Mouse (Mus musculus): Measurements from ENCODE around the gene Slc16a13. TPM values are rescaled to one million over a fixed set of nuclear protein-coding genes. Genes with fewer than 3 reads are reported as not detected.

The Slc16a13 gene
- polyA plus RNA-seq, 1 experiment from 2014 or later, result 15.7 TPM

DNA sequence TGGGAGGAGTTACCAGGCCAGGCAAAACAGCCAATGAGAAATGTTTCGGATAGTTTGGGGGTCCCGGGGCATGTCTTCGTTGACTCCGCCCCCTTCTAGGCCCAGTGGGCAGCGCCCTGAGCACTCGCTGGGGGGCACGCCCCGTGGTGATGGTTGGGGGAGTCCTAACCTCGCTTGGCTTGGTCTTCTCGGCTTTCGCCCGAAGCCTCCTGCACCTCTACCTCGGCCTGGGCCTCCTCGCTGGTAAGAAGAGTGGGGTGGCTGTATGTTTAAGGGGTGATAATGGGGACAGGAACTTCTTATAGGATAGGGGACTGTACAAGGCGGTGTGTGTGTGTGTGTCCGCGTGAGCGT lies 6.0 kb downstream of the Slc16a13 start:
- Histone ChIP-seq H3K27ac (no peak overlapping the region), H3K9me3 (no peaks in the 10 kb centered on the region), H3K27me3 (ENCODE audit: insufficient read depth, poor library complexity, severe bottlenecking) (peaks cover 73% of the 10 kb centered on the region), H3K36me3 (peaks cover 22% of the 10 kb centered on the region), H3K4me1 (replicated peaks) (peaks cover 41% of the 10 kb centered on the region), H3K4me3 (peak overlapping the region; percentile 50)
- 2% methylated on average over 18 of the region's 18 CpGs for WGBS
- DNase-seq (ENCODE audit: low spot score), result no peak

DNA sequence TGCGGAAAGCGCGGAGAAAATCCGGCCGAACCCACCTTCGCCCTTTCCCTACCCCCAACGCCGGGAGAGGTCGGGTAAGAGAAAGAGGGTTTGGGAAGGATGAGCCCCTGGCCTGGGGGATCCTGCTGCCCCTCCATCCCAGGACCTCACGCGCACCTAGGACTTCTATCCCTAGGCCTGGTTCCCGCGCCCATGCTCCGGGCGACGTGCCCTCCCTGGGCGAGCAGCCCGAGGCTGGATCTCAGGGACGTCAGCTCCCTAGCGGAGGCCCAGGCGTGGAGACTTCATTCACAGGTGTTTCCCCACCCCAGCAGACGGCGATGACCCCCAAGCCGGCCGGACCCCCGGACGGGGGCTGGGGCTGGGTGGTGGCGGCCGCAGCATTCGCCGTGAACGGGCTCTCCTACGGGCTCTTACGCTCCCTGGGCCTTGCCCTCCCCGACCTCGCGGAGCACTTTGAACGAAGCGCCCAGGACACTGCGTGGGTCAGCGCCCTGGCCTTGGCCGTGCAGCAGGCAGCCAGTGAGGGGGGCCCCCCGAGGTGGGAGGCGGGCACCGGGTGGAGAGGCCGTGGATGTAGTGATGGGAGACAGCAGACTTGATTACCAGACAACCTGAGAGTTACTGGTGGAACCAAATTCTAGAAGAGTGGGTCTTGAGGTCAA lies 6.5 kb downstream of the Slc16a13 start:
- peaks cover 73% of the 10 kb centered on the region for H3K27me3 ChIP-seq (ENCODE audit: insufficient read depth, poor library complexity, severe bottlenecking)
- under 1% methylated on average over 46 of the region's 46 CpGs for WGBS
- H3K9me3 ChIP-seq, result no peaks in the 10 kb centered on the region
- H3K4me3 ChIP-seq, result peak overlapping the region; percentile 50
- H3K36me3 ChIP-seq, result peaks cover 22% of the 10 kb centered on the region
- DNase-seq (ENCODE audit: low spot score), result peak; percentile 52
- peaks cover 36% of the 10 kb centered on the region for H3K4me1 ChIP-seq (replicated peaks)
- H3K27ac ChIP-seq, result peak overlapping the region; percentile 60; the same call in 1 of the 2 replicates

DNA sequence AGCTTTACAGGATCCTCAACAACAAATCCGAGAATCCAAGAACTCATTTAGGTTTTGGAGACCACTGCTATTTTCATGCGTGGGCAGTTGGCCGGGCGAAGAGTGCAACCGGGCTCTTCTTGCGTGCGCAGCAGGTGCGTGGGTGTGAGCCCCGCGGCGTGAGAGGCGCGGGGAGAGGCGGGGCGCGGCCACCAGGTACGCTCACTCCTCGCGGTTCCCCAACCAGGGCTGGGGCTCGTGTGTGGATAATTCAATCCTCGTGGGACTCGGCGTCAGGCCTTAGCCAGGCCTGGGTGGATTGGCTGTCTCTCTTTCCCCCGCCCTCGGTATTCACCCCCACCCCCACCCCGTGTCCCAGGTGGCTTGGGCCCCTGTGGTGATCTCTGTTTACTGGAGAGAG lies 7.1 kb downstream of the Slc16a13 start:
- WGBS, result 6% methylated on average over 26 of the region's 26 CpGs
- Histone ChIP-seq H3K27me3 (ENCODE audit: insufficient read depth, poor library complexity, severe bottlenecking) (peaks cover 67% of the 10 kb centered on the region), H3K36me3 (peaks cover 19% of the 10 kb centered on the region), H3K9me3 (no peaks in the 10 kb centered on the region), H3K27ac (0 out of 2 replicates have a peak overlapping the region, but pooled peaks have one; percentile 60), H3K4me1 (replicated peaks) (peaks cover 30% of the 10 kb centered on the region), H3K4me3 (peak overlapping the region; percentile 50)
- no peak for DNase-seq (ENCODE audit: low spot score)

DNA sequence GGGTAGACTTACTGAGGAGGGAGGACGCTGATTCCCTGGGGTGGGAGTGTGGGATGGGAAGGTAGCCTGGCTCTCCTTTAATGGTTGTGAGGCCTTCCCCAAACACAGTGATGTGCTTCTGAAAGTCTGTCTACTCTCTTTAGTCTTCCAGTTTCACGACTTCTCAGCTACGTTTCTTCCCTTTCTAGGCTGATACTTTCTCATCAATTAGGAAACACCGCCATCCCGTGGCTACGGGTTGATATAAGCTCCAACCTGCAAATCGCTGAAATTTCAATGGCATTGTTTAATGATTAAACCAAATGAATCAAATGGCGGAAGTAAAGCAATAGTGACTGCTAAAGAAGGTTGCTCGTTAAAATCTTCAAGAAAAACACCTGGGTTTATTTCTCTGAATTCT lies 8.0 kb downstream of the Slc16a13 start:
- Histone ChIP-seq H3K4me3 (no peak overlapping the region), H3K4me1 (replicated peaks) (peaks cover 25% of the 10 kb centered on the region), H3K36me3 (peaks cover 11% of the 10 kb centered on the region), H3K27ac (no peak overlapping the region), H3K9me3 (no peaks in the 10 kb centered on the region), H3K27me3 (ENCODE audit: insufficient read depth, poor library complexity, severe bottlenecking) (peaks cover 61% of the 10 kb centered on the region)
- peak; percentile 47 for DNase-seq (ENCODE audit: low spot score)
- WGBS, result 15% methylated on average over 9 of the region's 9 CpGs

DNA sequence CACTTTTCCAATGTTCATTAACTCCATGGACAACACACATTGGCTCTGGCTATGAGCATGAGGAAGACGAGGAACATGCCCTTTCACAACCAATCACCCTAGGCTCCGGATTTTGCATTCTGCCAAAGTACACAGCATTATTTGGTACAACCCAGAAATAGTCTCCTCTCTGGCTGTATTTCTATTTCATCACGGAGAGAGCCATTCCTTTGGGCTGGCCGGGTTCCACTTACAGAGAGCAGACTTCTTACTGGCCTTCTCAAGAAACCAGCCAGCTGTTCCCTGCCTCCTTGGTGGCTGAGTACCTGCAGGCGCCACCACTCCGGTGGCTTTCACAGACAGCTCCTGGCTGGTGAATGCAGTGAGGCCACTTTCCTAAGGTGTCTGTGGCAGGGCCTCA lies 8.4 kb downstream of the Slc16a13 start, which contains the start of gene Slc16a11:
Slc16a11 (plus strand) TSS at position 330 of the 400 bp plus-strand sequence.
- 68% methylated on average over 6 of the region's 6 CpGs for WGBS
- peaks cover 25% of the 10 kb centered on the region for H3K4me1 ChIP-seq (replicated peaks)
- no peaks in the 10 kb centered on the region for H3K9me3 ChIP-seq
- peak within 1 kb of the TSS; percentile 50; the same call in 1 of the 2 replicates for H3K4me3 ChIP-seq
- peaks cover 56% of the 10 kb centered on the region for H3K27me3 ChIP-seq (ENCODE audit: insufficient read depth, poor library complexity, severe bottlenecking)
- peaks cover 7% of the 10 kb centered on the region for H3K36me3 ChIP-seq
- no peak for DNase-seq (ENCODE audit: low spot score)
- no peak within 1 kb of the TSS for H3K27ac ChIP-seq

DNA sequence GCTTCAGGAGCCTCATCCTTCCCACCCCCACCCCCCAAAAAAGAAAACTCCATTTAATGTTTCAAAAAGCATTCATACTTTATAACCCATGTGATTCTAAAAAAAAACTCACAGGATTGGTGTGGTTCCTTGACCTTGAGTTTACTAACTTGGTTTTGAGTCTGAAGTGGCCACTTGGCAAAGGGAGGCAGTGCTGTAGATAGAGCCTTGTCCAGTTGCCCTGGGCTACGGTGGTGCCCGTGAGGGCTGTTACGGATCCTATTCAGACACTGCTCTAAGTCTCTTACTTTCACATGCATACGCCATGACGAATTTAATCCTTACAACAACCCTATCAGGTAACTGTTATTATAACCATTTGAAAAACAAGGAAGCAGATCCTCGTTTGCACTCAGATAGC lies 8.9 kb downstream of the Slc16a13 start:
- H3K27me3 ChIP-seq (ENCODE audit: insufficient read depth, poor library complexity, severe bottlenecking), result peaks cover 51% of the 10 kb centered on the region
- 82% methylated on average over 6 of the region's 6 CpGs for WGBS
- H3K9me3 ChIP-seq, result no peaks in the 10 kb centered on the region
- peaks cover 25% of the 10 kb centered on the region for H3K4me1 ChIP-seq (replicated peaks)
- no peak overlapping the region for H3K4me3 ChIP-seq
- H3K36me3 ChIP-seq, result peaks cover 2% of the 10 kb centered on the region; the same call in 1 of the 2 replicates
- no peak overlapping the region for H3K27ac ChIP-seq
- DNase-seq (ENCODE audit: low spot score), result no peak

DNA sequence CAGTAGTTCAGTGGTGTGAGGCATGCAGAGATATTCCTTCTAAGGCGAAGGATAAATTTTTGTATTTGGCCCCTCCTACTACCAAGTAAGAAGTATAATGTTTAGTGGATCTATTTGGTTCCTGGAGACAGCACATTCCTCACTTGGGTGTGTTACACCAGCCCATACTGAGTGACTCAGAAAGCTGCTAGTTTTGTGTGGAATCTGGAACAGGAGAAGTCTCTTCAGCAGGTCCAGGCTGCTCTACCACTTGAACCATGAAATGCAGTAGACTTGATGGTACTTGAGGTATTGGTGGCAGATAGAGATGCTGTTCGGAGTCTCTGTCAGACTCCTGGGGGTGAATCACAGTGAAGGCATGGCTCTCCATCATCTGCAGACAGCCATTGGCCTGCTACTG lies 10.2 kb downstream of the Slc16a13 start:
- 86% methylated on average over 2 of the region's 2 CpGs for WGBS

DNA sequence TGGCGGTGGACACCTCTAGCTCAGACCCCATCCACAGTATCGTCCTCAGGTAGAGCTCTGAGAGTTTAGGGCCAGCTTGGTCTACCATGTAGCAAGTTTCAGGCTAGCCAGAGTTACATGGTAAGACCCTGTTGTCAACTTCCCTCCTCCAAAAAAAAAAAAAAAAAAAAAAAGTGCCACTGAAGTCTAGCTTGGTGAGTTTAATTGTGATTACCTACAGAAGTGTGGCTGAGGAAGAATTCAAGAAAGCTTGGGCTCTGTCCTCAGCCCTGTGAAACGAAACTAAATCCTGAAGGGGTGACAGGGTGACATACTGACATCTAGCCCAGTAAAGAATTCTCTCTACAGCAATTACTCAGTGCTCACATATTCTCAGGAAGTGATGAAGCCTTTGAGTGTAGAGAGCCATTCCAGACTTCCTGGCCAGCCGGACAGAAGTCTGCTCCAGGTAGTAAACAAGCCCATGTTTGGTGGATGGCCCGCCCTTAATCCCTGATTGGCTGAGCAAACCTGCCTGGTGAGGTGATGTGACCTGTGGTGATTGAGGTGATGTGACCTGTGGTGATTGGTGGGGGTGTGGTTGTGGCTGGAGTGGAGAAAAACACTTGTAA lies 12.0 kb downstream of the Slc16a13 start:
- Histone ChIP-seq H3K4me3 (no peak overlapping the region), H3K27me3 (ENCODE audit: insufficient read depth, poor library complexity, severe bottlenecking) (peaks cover 20% of the 10 kb centered on the region), H3K4me1 (replicated peaks) (peaks cover 4% of the 10 kb centered on the region), H3K9me3 (no peaks in the 10 kb centered on the region), H3K27ac (no peak overlapping the region), H3K36me3 (no peaks in the 10 kb centered on the region)
- no peak for DNase-seq (ENCODE audit: low spot score)
- WGBS, result 75% methylated on average over 5 of the region's 5 CpGs

More for the DNA sequence above, 10.2 kb downstream of the Slc16a13 start:
- Histone ChIP-seq H3K36me3 (no peaks in the 10 kb centered on the region), H3K27me3 (ENCODE audit: insufficient read depth, poor library complexity, severe bottlenecking) (peaks cover 38% of the 10 kb centered on the region), H3K4me3 (no peak overlapping the region), H3K4me1 (replicated peaks) (peaks cover 22% of the 10 kb centered on the region), H3K9me3 (no peaks in the 10 kb centered on the region), H3K27ac (no peak overlapping the region)
- DNase-seq (ENCODE audit: low spot score), result no peak

DNA sequence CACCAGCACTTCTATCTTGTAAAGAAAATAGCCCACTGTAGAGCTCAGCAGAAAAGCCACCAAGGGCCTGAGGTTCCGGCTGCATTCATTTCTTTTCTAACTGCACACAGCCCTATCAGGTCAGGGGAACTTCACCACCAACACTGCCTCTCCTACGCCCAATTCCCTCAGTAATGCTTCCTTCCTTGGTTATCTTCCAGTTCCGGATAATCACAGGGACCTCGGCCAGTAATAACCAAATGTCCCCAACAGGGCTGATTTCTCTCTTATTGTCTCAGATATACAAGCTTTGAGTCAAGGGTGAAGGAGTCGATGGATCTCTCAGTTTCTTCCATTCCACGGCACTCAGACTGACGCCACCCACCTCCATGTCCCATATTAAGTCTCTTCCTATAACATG lies 13.6 kb downstream of the Slc16a13 start:
- H3K9me3 ChIP-seq, result no peaks in the 10 kb centered on the region
- 89% methylated on average over 7 of the region's 7 CpGs for WGBS
- no peak overlapping the region for H3K27ac ChIP-seq
- peaks cover 4% of the 10 kb centered on the region for H3K27me3 ChIP-seq (ENCODE audit: insufficient read depth, poor library complexity, severe bottlenecking)
- DNase-seq (ENCODE audit: low spot score), result no peak
- no peaks in the 10 kb centered on the region for H3K4me1 ChIP-seq (replicated peaks)
- no peak overlapping the region for H3K4me3 ChIP-seq
- no peaks in the 10 kb centered on the region for H3K36me3 ChIP-seq

DNA sequence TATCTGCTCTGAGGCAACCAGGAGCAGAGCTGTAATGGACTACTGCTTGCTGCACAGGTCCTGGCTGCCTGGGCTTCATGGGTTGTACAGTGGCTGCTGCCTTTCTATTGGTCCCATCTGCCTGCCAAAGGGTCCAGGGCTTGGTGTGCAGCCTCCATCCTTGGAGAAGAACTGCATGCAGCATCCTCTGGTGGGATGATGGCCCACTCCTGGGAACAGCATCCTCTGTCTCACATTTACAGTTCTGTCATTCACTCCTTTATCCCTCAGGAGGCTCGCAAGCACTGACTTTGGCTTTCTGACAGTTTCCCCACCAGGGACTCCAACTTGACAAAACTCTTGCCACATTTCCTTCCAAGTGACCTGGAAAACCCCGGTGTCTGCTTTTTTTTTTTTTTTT lies 14.1 kb downstream of the Slc16a13 start:
- H3K27ac ChIP-seq, result no peak overlapping the region
- no peaks in the 10 kb centered on the region for H3K36me3 ChIP-seq
- no peak overlapping the region for H3K4me3 ChIP-seq
- no peaks in the 10 kb centered on the region for H3K27me3 ChIP-seq (ENCODE audit: insufficient read depth, poor library complexity, severe bottlenecking)
- H3K4me1 ChIP-seq (replicated peaks), result no peaks in the 10 kb centered on the region
- H3K9me3 ChIP-seq, result no peaks in the 10 kb centered on the region
- DNase-seq (ENCODE audit: low spot score), result no peak
- WGBS, result 81% methylated on average over 2 of the region's 2 CpGs

DNA sequence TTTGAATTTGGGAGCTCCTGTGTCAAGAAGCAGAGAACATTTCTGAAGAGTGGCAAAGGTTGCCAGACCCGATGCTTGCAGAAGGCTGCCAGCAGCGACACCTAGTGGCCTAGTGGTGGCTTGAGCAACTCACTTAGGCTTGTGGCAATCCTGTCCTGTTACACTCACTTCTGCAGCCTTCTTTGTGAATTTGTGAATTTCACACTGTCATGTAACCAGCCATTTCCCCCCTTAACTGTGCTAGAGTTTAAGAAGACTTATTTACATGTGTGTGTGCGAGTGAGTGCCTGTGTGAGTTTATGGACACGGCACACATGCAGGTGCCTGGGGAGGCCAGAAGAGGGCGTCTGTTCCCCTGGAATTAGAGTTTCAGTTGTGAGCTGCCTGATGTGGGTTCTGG lies 19.2 kb downstream of the Slc16a13 start:
- WGBS, result 41% methylated on average over 5 of the region's 5 CpGs
- peak; percentile 84 for DNase-seq (ENCODE audit: low spot score)
- Histone ChIP-seq H3K4me1 (replicated peaks) (peaks cover 12% of the 10 kb centered on the region; the same call in 1 of the 2 replicates), H3K27ac (no peak overlapping the region), H3K27me3 (ENCODE audit: insufficient read depth, poor library complexity, severe bottlenecking) (no peaks in the 10 kb centered on the region), H3K4me3 (no peak overlapping the region), H3K36me3 (no peaks in the 10 kb centered on the region), H3K9me3 (no peaks in the 10 kb centered on the region)

DNA sequence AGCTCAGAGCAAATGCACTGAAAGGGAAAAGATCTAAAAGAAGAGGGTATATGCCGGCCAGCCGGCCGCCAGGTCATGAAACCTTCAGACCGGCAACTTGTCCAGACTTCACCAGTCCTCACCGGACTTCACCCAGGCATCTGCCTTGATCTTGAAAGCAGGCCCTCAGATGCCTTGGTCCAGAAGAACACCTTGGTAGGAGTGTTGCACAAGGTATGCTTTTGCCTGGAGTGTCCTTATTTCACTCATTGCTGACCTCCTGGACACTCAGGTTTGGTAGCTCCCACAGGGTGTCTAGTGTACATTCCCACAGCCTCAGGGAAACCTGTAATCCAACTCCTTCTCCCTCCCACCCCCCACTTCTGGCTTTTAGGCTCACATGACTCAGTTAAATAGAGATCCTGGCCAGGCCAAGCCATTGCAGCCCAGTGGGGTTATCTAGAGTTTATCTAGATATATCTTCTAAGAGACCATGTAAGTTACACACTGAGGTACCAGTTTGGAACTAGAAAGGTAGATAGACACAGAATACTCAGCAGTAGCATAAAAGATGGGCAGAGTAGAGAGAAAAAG lies 20.7 kb downstream of the Slc16a13 start:
- Histone ChIP-seq H3K27me3 (ENCODE audit: insufficient read depth, poor library complexity, severe bottlenecking) (no peaks in the 10 kb centered on the region), H3K9me3 (no peaks in the 10 kb centered on the region), H3K4me1 (replicated peaks) (peaks cover 12% of the 10 kb centered on the region; the same call in 1 of the 2 replicates), H3K27ac (no peak overlapping the region), H3K36me3 (no peaks in the 10 kb centered on the region), H3K4me3 (no peak overlapping the region)
- DNase-seq (ENCODE audit: low spot score), result no peak
- WGBS, result 86% methylated on average over 5 of the region's 5 CpGs

DNA sequence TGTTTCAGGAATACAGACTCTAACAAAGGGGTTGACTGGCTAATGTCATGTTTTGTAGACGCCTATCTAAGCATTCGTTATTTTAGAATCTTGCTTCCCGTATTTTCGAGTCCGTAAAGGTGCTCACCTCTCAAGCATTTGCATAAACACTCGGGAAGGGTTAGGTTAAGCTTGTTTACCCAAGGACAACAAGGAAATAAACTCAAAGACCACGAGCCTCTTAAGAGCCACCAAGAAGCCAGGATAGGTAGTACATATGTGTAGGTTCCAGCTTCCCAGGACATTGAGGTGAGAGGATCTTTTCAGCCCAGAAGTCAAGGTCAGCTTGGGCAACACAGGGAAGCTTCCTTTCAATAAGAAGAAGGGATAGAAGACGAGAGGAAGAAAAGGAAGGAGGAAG lies 21.8 kb downstream of the Slc16a13 start:
- H3K27ac ChIP-seq, result no peak overlapping the region
- H3K9me3 ChIP-seq, result no peaks in the 10 kb centered on the region
- DNase-seq (ENCODE audit: low spot score), result no peak
- WGBS, result 85% methylated on average over 8 of the region's 8 CpGs
- no peaks in the 10 kb centered on the region for H3K27me3 ChIP-seq (ENCODE audit: insufficient read depth, poor library complexity, severe bottlenecking)
- no peak overlapping the region for H3K4me3 ChIP-seq
- H3K4me1 ChIP-seq (replicated peaks), result peaks cover 12% of the 10 kb centered on the region; the same call in 1 of the 2 replicates
- no peaks in the 10 kb centered on the region for H3K36me3 ChIP-seq
